Mouse (Mus musculus) subcutaneous adipose tissue, adult 2 months (tissue): Measurements from ENCODE around the gene Syce3. TPM values are rescaled to one million over a fixed set of nuclear protein-coding genes. Genes with fewer than 3 reads are reported as not detected.

ENCODE experiments used
- polyA plus RNA-seq: library from polyadenylated mRNA; depleted of rRNA; stranded (reverse); fragments of >200 nt; gene quantifications from 2 replicates; pipeline ENCODE4 v1.2.3, GENCODE M21; 2012; ENCODE audit warnings: low replicate concordance; rRNA removed

Gene Syce3
- not detected in 2 replicates for polyA plus RNA-seq

GRCm38 (mm10) chr15:89410118-89410517, at the start of gene Syce3:
Gene Syce3, minus strand, starts transcription at chr15:89410503.

GRCm38 (mm10) chr15:89453865-89454478, 43.7 kb upstream of the Syce3 start, which contains the start of gene Mapk8ip2:
Gene Mapk8ip2, plus strand, starts transcription at chr15:89453913.

GRCm38 (mm10) chr15:89429352-89430221, 19.3 kb upstream of the Syce3 start, which contains the start of the genes C730034F03Rik, Gm44502 and Chkb:
Gene C730034F03Rik, plus strand, starts transcription at chr15:89429589.
Gene Gm44502, minus strand, starts transcription at chr15:89429696.
Gene Chkb, minus strand, starts transcription at chr15:89429908.

GRCm38 (mm10) chr15:89425711-89426121, 15.4 kb upstream of the Syce3 start, which contains the start of gene Cpt1b:
Gene Cpt1b, minus strand, starts transcription at chr15:89425863.

GRCm38 (mm10) chr15:89384617-89385016, 25.7 kb downstream of the Syce3 start, which contains the start of gene Klhdc7b:
Gene Klhdc7b, plus strand, starts transcription at chr15:89384917.

GRCm38 (mm10) chr15:89378831-89379401, 31.4 kb downstream of the Syce3 start, which contains the start of gene Odf3b:
Gene Odf3b, minus strand, starts transcription at chr15:89379282.

GRCm38 (mm10) chr15:89376957-89377356, 33.3 kb downstream of the Syce3 start, which contains the start of gene Tymp:
Gene Tymp, minus strand, starts transcription at chr15:89377039.

GRCm38 (mm10) chr15:89373762-89374248, 36.5 kb downstream of the Syce3 start, which contains the start of gene Sco2:
Gene Sco2, minus strand, starts transcription at chr15:89373846.

GRCm38 (mm10) chr15:89355241-89356187, 54.8 kb downstream of the Syce3 start, which contains the start of the genes Lmf2 and Ncaph2:
Gene Lmf2, minus strand, starts transcription at chr15:89355659.
Gene Ncaph2, plus strand, starts transcription at chr15:89355719.

Other genes with a start within 250 kb of the Syce3 start
- gene Plxnb2, start 229.7 kb downstream of the Syce3 start, polyA plus RNA-seq, result 65.4 and 208 TPM in 2 replicates
- gene Dennd6b, start 214.0 kb downstream of the Syce3 start, polyA plus RNA-seq, result 12.7 and 21.1 TPM in 2 replicates
- gene Ppp6r2, start 198.9 kb downstream of the Syce3 start, polyA plus RNA-seq, result 60.4 and 149 TPM in 2 replicates
- gene Sbf1, start 95.2 kb downstream of the Syce3 start, polyA plus RNA-seq, result 169 and 209 TPM in 2 replicates
- gene Adm2, start 87.8 kb downstream of the Syce3 start, polyA plus RNA-seq, result 0.18 TPM in 1 of 2 replicates, not detected in the other
- gene Miox, start 76.1 kb downstream of the Syce3 start, polyA plus RNA-seq, result not detected in 2 replicates
- 49.7 and 68.9 TPM in 2 replicates for gene Lmf2, start 54.8 kb downstream of the Syce3 start, polyA plus RNA-seq
- 111 and 131 TPM in 2 replicates for gene Ncaph2, start 54.8 kb downstream of the Syce3 start, polyA plus RNA-seq
- 31.0 and 49.1 TPM in 2 replicates for gene Sco2, start 36.7 kb downstream of the Syce3 start, polyA plus RNA-seq
- gene Tymp, start 33.5 kb downstream of the Syce3 start, polyA plus RNA-seq, result 2.2 and 2.5 TPM in 2 replicates
- gene Odf3b, start 31.2 kb downstream of the Syce3 start, polyA plus RNA-seq, result 3.5 and 8.1 TPM in 2 replicates
- gene Klhdc7b, start 25.6 kb downstream of the Syce3 start, polyA plus RNA-seq, result not detected in 2 replicates
- 23.9 and 81.0 TPM in 2 replicates for gene Cpt1b, start 15.4 kb upstream of the Syce3 start, polyA plus RNA-seq
- 1.1 and 1.2 TPM in 2 replicates for gene C730034F03Rik, start 19.1 kb upstream of the Syce3 start, polyA plus RNA-seq
- gene Gm44502, start 19.2 kb upstream of the Syce3 start, polyA plus RNA-seq, result 0.53 TPM in 1 of 2 replicates, not detected in the other
- gene Chkb, start 19.4 kb upstream of the Syce3 start, polyA plus RNA-seq, result 74.5 and 84.9 TPM in 2 replicates
- 0.03 and 0.73 TPM in 2 replicates for gene Mapk8ip2, start 43.4 kb upstream of the Syce3 start, polyA plus RNA-seq
- gene Arsa, start 66.9 kb upstream of the Syce3 start, polyA plus RNA-seq, result 58.6 and 80.0 TPM in 2 replicates
- 28.8 and 64.8 TPM in 2 replicates for gene Shank3, start 89.1 kb upstream of the Syce3 start, polyA plus RNA-seq
- 1.2 and 3.3 TPM in 2 replicates for gene Acr, start 157.8 kb upstream of the Syce3 start, polyA plus RNA-seq
- gene Rabl2, start 181.4 kb upstream of the Syce3 start, polyA plus RNA-seq, result 14.5 and 25.5 TPM in 2 replicates